Mouse (Mus musculus): Measurements from ENCODE around the gene Runx3.

Gene Runx3

DNA sequence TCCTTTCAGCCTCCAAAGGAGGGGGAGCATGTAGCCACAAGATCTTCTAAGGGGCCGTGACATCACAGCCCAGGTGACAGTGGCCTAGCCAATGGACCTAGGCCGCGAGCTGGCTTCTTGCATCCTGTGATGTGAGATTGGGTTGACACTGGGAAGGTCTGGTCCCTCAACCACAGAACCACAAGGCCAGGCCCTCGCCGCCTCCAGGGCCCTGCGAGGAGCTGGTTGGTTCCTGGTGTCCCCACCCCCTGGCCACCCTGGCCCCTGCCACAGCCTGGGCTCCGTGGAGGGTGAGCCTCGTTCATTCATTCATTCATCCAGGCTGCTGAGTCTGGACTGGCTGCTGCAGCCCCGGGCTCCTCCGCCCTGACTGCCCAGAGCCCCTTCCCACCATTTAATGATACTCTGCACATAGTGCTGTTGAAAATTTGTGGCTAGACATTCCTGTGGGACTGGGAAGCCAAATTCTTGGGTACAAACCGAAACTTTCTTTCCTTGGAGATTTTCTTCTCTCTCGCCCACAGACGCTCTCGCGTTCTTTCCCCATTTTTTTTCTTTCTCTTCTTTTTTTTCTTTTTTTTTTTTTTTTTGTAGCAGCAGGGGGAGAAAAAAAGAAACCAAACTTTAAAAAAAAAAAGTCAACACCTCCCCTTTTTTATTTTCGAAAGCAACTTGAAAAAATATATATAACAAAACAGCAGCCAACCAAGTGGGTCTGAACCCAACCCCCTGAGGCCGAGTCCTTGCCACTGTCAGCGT, at the start of gene Runx3:
Runx3 (plus strand) TSS at position 311 of the 759 bp plus-strand sequence.
- no peak for DNase-seq

DNA sequence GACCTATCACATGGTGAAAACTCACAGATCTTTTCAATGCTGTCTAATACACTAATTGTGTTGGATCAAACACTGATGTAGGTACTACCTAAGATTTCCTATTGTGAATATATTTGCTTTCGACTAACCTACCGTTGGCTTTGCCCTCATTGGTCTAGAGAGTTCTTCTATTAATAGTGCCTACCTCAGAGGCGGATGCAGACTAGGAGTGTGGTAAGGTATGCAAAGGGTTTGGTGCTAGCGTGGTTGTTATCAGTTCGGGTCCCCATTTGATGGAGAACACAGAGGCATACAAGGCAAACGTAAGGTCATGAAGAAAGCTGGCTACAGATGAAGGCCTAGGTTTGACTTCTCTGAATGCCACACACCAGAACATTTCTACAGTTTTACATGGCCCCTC, 47.8 kb upstream of the Runx3 start:
- no peak for DNase-seq

GRCm38 (mm10) chr4:135073523-135073922, 46.9 kb upstream of the Runx3 start:
- no peak for DNase-seq

GRCm38 (mm10) chr4:135074646-135075045, 45.8 kb upstream of the Runx3 start:
- DNase-seq: no peak

DNA sequence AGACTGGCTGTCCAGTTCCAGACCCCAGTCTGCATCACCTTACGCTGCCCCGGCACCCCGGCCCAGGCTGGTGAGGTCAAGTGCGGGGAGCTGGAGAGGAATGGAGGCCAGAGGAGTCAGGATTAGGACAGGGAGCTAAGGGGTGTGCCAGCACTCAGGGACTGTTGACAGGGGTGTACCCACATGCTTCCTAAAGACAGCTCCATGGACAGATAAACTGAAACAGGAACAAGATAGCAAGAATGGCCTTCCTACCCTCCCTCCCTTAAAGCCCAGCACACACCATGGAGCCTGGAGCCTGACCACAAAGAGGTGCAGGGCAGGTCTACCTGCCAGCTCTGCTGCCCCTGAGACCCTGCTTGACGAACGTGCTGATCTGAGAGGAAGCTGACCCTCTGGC, 45.1 kb upstream of the Runx3 start:
- DNase-seq: no peak

DNA sequence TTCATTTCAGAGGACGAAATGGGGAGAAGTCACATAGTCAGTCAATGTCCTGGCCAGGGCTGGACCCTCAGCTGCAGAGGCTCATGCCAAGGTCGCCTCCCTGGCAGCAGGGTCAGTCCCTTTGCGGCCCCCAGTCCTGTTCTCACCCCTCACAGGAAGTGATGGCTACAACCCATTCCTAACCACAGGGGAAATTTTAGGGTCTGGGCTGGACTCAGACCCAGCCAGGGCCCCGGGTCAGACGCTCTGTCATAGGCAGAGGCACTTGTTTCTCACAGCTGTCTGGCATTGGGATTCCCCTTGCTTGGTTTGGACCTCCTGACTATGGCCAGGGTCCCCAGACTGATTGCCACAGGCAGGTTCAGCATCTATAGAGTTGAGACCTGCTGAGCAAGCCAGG, 43.8 kb upstream of the Runx3 start:
- DNase-seq: no peak

DNA sequence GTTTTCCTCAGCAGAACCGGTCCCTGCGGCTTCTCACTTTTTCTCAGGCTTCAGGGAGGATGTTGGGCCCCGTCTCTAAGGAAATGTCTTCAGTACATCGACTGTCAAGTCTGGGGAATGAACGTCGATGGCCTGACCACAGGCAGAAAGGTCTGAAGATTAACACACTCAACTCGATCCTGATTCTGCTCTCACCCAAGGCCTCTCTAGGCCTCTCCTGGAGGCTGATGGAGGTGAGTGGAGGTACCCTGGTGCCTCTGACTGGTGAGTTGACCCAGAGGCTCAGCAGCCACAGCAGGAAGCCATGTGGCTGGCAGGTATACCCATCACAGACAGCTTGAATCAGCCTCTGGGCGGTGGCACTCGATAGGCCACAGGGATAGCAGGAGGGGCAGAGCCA, 43.3 kb upstream of the Runx3 start:
- DNase-seq: no peak

GRCm38 (mm10) chr4:135079859-135080640, 40.4 kb upstream of the Runx3 start:
- DNase-seq: no peak

- DNase-seq: no peak
Observed at GRCm38 (mm10) chr4:135080641-135080920, 39.9 kb upstream of the Runx3 start.

DNA sequence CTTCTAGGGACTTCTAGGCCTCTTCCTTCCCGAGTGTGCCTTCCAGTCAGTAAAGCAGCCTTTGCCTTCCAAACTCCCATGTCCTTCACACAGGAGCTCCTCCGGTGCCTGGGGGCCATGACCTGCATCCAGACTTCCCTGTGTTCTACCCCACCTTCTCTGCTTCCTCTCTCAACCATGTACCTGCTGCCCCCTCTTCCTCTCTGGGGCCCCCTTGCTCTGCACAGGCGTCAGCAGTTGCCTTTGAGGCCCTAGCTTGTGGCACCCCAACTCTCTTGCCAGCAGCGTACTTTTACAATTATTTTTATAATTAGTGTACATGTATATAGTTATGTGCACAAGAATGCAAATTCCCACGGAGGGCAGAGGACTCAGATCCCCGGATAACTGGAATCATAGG, 37.4 kb upstream of the Runx3 start:
- no peak for DNase-seq

DNA sequence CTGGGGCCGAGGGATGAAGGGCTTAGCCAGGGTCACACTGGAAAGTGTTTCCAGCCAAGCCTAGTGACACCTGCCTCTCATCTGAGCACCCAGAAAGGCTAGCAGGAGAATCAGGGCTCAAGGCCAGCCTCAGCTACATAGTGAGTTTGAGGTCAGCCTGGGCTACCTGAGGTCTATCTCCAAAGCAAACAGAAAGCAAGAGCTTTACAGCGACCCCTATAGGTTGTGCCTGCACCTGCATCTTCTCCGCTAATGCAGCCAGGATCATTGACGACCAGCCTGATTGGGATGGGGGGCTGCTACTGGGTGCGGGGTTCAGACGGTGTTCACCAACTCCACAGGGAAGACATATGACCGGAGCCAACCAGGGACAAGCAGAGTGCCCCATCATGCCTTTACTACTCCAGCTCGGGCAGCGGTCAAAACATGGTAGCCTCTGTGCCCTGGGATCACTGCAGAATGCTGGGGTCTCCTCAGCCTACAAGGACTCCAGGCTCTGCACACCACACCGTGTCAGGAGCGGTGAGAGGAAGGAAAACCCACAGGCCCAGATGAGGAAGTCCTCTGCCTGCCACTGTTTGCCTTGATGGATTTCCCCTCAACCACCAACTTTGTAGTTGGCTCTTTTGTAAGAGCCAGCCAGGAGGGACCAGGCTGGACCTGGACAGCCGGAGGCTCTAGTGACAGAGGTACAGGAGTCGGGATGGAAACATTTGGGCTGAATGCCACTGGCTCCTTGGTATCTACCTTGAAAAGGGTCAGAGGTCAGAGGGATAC, 35.2 kb upstream of the Runx3 start:
- DNase-seq: no peak

DNA sequence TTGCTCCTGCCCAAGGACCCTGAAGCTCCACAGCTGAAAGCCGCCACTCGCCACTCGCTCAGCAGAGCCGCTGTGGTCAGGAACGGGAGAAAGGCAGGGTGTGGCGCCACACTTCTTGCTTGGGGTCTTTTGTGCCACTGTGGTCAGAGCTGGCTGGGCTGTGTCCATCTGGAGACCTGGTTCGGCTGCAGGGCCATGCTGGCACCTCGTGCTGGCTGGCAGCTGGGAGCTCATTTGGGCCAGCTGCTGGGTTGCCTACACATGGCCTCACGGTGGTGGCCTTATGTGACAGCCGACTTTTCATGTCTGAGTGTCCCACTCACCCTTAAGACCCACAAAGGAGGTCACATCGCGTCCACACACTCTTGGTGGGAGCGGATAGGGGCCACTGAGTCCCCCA, 29.8 kb upstream of the Runx3 start:
- DNase-seq: no peak

DNA sequence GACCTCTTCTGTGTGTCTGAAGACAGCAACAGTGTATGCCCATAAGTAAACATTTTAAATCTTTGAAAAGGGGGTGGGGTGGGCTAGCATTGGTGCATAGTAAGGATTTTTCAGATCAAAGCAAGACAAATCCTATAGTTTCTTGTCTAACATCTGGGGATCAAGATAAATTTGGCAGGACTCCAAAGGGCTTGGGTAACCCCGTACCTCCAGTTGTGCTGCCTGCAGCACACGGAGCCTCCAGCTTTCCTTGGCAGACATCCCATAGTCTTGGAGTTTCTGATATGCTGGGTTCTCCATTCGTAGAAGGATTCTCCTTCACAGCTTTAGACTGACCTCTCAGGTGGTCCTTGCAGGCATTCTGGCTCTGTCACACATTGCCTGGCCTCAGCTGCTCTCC, 27.6 kb upstream of the Runx3 start:
- DNase-seq: no peak

DNA sequence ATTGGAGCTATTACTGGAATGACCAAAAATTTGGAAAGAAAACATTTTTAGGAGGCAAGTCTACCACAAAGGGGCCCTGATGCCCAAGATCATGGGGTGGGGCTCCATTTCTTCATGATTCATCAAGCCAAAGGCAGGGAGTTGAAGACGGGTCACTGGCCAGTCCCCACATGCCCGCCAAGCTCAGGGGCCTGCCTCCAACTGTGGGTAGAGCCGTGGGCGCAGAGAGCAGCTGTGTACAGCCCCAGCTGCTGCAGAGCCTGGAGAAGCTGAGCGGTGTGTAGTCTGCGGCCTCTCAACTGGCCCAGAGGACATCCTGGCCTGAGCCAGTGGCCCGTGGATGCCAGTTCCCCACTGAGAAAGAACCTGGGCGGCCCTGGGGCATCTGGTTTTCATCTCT, 24.8 kb upstream of the Runx3 start:
- DNase-seq: no peak

GRCm38 (mm10) chr4:135097910-135098891, 22.3 kb upstream of the Runx3 start:
- no peak for DNase-seq

DNA sequence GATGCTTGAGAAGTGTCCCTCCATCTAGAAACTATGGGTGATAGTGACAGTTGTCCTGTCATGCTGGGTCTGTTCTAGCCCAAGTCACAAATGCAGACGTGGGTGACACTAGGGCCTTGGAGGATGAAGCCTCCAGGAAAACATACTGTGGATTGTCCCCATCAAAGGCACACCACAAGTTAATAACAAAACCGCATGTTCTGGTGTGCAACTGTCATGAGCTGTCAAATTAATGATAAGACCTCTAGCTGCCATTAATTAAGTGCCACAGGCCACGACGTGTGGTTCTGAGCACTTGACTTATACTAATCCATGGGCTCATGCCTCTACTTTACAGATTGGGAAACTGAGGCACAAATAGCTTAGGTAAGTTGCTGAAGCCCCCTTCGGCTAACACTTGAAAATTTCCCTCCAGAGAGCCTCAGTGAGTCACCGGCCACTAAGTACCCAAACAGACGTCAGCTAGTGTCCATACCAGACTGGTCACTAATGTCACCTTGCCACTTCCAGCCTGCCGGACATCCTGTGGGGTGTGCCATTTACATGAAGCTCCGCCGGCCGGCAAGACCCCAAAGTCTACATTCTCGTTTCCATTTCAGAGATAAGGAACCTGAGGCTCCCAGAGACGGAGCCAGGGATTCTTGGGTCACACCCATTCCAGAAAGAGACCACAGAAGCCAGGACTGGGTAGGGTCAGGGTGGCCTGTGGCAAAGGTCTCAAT, 18.3 kb upstream of the Runx3 start:
- DNase-seq: no peak

DNA sequence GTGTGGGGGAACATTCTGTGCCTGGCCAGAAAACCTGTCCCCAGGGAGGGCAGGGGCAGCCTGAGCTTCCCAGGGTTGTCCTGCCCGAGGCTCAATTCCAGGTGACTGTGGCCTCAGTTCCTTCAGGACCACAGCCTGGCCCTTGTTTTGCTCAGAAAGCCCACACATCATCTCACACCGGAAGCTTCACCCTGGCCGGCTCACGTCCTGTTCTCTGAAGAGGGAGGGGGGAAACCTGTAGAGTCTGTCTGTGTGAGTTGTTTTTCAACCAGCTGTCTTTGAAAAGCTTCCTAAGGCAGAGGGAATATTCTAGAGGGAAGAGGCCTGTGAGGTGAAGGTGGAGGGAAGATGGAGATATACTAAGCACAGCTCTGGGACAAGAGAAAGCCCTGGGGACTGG, 17.7 kb upstream of the Runx3 start:
- DNase-seq: no peak

GRCm38 (mm10) chr4:135103800-135104199, 16.7 kb upstream of the Runx3 start:
- no peak for DNase-seq

DNA sequence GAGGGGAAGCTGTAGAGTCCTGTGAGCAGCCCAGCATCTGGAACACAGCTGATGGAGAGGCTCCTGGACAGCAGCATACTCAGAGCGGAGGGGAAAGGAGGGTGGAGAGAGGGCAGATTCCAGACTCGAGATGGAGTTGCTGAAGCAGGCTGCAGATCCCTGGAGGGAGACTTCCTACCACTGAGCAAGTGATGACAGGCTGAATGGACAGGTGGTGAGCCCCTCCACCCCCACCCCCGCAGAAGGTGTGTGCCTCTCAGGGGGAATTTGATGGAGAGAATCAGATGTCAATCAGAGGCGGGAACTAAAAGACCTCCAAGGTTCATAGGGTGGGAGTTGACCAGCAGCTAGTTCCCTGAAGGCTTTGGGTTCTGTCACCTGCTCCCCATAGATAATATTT, 13.5 kb upstream of the Runx3 start:
- DNase-seq: no peak

DNA sequence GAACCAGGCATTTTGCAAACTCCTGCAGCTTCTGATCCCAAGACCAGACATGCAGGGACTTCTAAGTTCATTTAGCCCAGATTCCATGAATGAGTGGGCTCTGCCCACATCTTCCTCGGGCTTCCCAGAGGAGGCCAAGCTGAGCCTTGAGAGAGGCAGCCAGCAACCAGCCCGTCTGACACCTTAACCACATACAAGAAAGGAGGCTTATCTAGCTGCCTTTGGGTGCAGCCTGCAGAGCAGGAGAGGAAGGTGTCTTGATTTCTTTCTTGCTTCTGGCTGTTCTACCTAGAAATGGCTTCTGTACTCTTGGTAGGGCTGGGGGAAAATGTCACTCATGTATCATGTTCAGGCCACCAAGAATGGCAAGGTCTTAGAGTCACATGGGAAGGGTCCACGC, 11.8 kb upstream of the Runx3 start:
- DNase-seq: no peak

GRCm38 (mm10) chr4:135113656-135114055, 6.8 kb upstream of the Runx3 start:
- DNase-seq: no peak

DNA sequence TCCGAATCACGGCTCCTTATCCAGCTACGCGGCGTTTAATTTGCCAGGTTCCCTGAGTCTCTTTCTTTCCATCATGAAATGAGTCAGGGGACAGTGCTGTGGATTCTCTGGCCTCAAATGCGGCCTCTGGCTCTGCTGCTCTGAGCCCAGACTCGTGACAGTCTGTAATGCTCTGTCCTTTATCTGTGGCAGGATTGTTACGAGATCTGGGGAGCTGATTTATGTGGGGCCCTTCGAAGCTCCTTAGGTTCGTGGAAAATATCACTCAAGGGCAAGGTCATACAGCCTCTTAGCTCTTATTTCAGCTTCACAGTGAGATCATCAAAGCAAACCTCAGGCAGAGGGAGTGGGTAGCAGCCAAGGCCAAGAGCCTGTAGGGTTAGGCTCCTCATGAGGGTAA, 6.2 kb upstream of the Runx3 start:
- DNase-seq: no peak
